Mouse (Mus musculus) CD4-positive, CD25-positive, alpha-beta regulatory T cell, adult 2 months (primary cell): ENCODE results near the gene Prkce.
"Not testable (repeated sequence)": the region's sequence is repeated elsewhere in the genome, so short reads cannot be mapped to it uniquely, and the experiment has no call there.

Experiments
- DNase-seq: peaks from one replicate; pipeline ENCODE4 v3.0.0-alpha.2; 2012; ENCODE audit warnings: low read depth, low spot score

Gene Prkce

GRCm38 (mm10) chr17:86476674-86477073 lies 309.1 kb downstream of the Prkce start:
- DNase-seq = no peak

DNA sequence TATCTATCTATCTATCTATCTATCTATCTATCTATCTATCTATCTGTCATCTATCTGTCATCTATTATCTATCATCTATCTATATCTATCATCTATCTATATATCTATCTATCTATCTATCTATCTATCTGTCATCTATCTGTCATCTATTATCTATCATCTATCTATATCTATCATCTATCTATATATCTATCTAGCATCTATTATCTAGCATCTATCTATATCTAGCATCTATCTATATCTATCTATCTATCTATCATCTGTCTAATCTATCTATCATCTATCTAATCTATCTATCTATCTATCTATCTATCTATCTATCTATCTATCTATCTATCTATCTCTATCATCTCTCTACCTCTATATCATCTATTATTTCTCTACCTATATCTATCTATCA lies 309.8 kb downstream of the Prkce start:
- not testable (repeated sequence) for DNase-seq

DNA sequence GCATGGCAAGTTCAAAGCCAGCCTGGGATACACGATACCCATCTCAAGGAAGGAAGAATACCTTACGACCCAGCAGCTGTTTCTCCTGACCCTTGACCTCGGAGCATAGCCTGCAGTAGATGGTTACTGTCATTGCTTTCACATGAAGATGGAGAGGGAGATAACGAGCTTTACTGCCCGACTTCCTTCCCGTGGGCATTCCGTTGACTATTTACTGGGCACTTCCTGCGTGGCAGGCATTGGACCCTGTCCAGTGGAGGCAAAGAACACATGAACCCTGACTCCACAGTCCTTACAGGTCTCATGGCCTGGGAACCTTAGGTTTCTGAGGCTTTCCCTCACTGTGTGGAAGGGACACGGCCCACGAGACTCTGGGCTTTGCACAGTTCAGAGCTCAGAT lies 311.8 kb downstream of the Prkce start:
- DNase-seq = no peak

GRCm38 (mm10) chr17:86482675-86483074 lies 315.1 kb downstream of the Prkce start:
- no peak for DNase-seq

DNA sequence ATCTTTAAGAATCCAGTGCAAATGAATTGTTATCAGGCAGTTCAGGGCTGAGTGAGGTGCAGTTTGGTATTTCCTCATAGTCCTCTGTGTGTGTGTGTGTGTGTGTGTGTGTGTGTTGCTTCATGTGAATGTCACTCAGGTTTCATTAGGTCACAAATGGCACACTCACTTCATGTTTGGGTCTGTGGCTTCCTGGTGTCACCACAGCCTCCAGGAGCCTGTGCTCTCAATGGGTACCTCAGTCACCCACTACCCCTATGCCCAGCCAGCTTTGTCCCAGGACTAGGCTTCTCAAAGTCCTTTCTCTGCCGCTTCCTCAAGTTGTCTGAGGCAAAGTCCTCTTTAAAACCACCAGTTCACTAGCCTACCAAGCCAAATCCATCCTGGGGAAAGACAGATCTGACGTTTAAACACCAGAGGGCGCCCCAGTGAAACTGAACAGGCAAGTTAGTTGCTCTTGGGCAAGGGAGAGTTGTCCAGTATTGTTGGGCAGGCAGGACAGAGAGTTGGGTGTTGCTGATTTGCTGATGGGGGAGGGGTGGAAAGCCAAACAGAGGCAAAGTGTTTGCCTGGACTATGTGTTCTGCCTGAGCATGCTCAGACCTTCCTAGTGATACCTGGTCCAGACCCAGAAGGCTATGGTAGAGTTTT lies 316.6 kb downstream of the Prkce start:
- peak; percentile 71 for DNase-seq

GRCm38 (mm10) chr17:86486657-86487056 lies 319.1 kb downstream of the Prkce start:
- DNase-seq = no peak

GRCm38 (mm10) chr17:86487450-86487849 lies 319.9 kb downstream of the Prkce start:
- no peak for DNase-seq

DNA sequence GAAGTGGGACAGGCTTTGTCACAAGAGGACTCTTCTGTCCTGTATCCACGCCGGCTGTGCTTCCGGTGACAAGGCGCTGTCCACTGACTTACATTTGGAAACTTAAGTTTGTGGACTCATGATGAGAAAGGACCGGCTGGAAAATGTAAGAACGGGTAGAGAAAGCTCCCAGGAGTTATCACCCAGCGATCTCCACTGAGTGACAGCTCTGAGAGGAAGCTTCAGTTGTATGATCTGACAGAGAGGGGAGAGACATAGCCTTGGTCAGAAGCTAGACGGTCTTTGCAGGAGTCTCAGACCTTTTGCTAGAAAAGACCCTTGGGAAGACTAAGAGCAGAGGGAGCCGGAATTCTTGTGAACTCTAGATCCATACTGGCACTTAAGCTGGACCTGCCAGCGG lies 322.2 kb downstream of the Prkce start:
- no peak for DNase-seq

DNA sequence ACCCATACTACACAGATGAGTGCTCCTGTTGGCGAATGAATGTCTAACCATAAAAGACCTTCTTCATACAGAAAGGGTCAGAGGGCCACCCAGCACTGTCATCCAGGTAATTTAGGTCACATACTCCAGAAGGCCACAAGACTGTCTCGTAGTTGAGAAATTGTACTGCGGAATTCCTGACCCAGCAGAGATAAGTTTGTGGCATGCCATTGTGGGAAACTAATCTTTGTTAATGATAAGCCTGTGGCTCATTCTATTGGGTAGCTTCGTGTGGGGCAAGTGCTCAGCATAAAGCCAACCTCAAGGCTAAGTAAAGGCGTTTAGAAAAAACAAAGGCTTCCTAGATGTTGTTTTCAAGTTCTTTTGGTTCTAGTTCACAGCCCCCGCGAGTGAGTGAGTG lies 324.8 kb downstream of the Prkce start:
- DNase-seq = no peak

GRCm38 (mm10) chr17:86493891-86494420 lies 326.4 kb downstream of the Prkce start:
- DNase-seq = no peak

DNA sequence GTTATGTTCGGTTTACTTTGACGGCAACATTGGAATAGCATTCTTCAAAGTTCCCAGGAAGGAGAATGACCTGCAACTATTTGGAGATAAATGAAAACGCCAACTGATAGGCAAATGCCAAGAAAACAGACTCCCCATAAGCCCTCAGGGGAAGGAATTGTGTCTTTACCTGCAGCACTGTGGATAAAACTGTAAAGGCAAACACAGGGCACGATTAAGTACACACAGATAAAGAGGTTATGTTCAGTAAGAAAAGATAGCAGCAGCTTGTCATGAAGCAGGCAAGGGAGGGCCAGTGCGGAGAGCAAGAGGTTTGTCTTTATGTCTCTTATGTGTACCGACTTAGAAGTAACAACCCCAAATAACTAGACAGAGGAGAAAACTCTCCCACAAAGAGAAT lies 326.9 kb downstream of the Prkce start:
- DNase-seq = no peak

DNA sequence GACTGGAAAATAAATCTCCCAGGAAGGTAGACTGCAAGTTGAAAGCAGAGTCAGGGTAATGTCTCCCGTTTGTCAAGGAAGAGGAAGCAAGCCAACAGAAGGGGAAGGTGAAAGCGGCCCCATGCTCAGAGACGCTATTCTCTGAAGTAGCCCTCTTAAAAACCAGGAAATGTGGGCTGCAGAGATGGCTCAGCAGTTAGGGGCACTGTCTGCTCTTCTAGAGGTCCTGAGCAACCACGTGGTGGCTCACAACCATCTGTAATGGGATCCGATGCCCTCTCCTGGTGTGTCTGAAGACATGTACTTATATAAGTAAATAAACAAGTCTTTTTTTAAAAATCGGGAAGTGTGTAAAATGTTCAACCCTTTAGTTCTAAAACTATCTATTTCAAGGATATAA lies 327.3 kb downstream of the Prkce start:
- DNase-seq = no peak

- DNase-seq = peak; percentile 60
These were observed 328.7 kb downstream of the Prkce start for GRCm38 (mm10) chr17:86496123-86496771.

- no peak for DNase-seq
These were observed 329.7 kb downstream of the Prkce start for GRCm38 (mm10) chr17:86497302-86497701.

DNA sequence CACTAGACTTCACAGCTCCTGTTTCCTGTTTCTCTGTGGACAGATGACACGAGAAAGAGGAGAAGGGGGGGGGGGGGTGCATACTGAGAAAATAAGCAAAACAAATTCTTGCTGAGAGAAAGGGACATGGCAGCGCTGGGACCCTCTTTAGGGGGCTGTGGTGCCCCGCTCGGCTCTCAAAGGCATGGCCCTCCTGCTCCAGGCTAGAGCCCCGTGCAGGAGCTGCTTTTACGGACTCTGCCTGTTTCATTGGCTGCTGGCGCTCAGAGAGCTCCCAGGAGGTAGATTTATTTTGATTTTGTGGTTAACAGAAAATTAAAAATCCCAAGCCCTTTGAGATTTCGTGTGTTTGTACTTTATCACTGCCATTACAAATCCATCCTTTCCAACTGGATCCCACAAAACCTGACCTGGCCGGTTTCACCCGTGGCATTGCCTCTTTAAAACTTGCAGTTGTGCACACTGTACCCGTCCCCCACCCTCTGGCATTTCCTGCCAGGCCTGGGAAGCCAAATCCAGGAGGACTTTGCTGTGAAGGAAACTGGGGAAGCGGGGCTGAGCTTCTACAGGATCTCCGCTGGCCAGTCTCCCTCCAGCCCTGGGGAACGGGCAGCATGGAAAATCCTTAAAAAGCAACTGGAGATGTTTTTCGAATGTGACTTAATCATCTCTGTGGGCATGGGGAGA lies 331.9 kb downstream of the Prkce start:
- no peak for DNase-seq

- no peak for DNase-seq
These were observed 333.8 kb downstream of the Prkce start for GRCm38 (mm10) chr17:86501393-86501792.

DNA sequence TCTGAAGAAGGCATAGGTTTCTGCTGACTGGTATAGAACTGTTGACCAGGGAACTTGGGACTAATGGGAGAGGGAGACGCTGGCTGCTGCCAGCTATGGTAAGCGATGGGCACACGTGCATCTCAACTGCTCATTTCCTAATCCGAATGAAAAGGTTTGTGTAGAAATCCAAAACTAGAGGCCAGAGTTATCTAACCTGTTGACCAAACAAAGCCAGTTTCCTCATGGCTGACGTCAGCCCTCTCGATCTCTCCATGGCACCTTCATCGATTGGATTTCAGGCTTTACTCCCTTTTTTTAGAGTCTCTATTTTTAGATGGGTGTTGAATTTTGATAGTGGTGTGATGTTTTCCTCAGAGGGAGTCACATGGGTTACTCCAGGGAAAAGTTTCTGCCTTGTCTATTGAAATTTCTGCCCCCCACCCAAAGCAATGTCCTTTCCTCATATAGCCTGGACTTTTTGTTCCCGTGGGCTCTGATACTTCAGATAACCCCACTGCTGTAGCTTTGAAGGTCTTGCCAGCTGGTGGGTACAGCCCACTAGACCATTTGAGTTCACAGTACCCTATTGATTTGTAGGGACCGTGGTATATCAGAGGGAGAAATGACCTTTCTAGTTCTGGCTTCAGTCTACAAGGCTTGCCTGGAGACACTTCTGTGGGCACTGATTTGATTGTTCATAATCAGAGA lies 335.8 kb downstream of the Prkce start:
- DNase-seq = no peak

GRCm38 (mm10) chr17:86505183-86505631 lies 337.6 kb downstream of the Prkce start, which contains the start of gene Gm10309:
Gene Gm10309 (minus strand): TSS chr17:86505232.
- no peak for DNase-seq

- DNase-seq = no peak
These were observed 339.3 kb downstream of the Prkce start for GRCm38 (mm10) chr17:86506881-86507280.

DNA sequence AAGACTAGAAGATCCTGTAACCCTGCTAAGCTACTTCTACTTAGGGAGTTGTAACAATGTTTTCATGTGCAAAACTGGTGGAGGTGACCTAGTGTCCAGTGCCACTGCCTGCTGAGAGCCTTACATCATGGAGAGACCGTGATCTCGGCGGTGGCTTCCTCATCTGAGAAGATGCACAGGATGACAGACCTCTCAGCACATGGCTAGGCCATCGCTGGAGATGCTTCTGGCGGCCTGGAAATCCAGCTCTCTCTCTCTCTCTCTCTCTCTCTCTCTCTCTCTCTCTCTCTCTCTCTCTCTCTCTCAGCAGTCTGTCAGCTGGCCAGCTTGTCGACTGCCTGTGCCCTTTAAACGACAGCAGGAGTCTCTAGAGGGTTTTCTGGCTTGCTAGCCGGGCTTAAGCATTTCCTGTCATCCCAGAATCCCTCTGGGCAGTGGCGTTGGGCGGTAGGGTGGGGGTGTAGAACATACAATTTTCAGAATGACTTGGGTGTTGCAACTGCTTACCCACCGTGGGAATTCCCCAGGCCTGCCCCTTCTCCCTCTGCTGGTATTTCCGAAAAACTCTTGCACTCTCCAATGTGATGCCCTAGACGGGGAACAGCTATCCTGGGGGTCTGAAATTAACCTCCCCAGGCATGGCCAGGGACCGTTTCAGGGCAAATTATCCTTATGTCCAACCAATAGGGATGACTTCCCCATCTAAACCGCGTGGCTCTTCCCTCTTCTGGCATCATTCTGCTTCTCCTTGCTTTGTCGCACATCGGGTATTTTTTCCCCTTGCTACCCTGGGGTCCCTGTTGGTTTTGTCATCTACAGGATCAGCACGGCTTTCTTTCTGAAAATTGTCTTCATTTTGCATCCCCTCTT lies 340.0 kb downstream of the Prkce start:
- DNase-seq = peak; percentile 15

- no peak for DNase-seq
These were observed 340.6 kb downstream of the Prkce start for GRCm38 (mm10) chr17:86508212-86508490.
